Mouse (Mus musculus) cerebellum, postnatal 4 days (tissue): ENCODE measurements around the gene Dpy30.
A peak's percentile ranks its signal among the peaks of the same experiment; 100 is the strongest.

Source experiments
- DNase-seq, 2 experiments: peaks; one replicate each; pipeline ENCODE4 v3.0.0; 2022; ENCODE audit warnings: low spot score in 2 of 2, mixed read lengths in 1 of 2

Gene Dpy30

GRCm38 (mm10) chr17:74294426-74295025 is 29.2 kb downstream of the Dpy30 start:
- DNase-seq = peak; percentile 48 to 59

GRCm38 (mm10) chr17:74293687-74294425 is 29.9 kb downstream of the Dpy30 start:
- no peak for DNase-seq

GRCm38 (mm10) chr17:74291640-74292361 is 31.9 kb downstream of the Dpy30 start:
- DNase-seq = no peak

GRCm38 (mm10) chr17:74290869-74291268 is 32.9 kb downstream of the Dpy30 start:
- no peak for DNase-seq

- no peak for DNase-seq
These were observed 33.5 kb downstream of the Dpy30 start for GRCm38 (mm10) chr17:74290198-74290597.

GRCm38 (mm10) chr17:74288626-74289025 is 35.1 kb downstream of the Dpy30 start:
- no peak for DNase-seq

- DNase-seq = no peak
These were observed 37.5 kb downstream of the Dpy30 start for GRCm38 (mm10) chr17:74286140-74286730.

GRCm38 (mm10) chr17:74285730-74286129 is 38.0 kb downstream of the Dpy30 start:
- no peak for DNase-seq

GRCm38 (mm10) chr17:74284397-74285115 is 39.2 kb downstream of the Dpy30 start:
- DNase-seq = no peak

- DNase-seq = no peak
These were observed 41.7 kb downstream of the Dpy30 start for GRCm38 (mm10) chr17:74282024-74282423.

- DNase-seq = no peak
These were observed 44.5 kb downstream of the Dpy30 start for GRCm38 (mm10) chr17:74278966-74279869.

- no peak for DNase-seq
These were observed 49.3 kb downstream of the Dpy30 start for GRCm38 (mm10) chr17:74274471-74274870.

GRCm38 (mm10) chr17:74272683-74273205 is 51.0 kb downstream of the Dpy30 start:
- no peak for DNase-seq

GRCm38 (mm10) chr17:74271541-74272268 is 52.0 kb downstream of the Dpy30 start:
- no peak for DNase-seq

GRCm38 (mm10) chr17:74270205-74270604 is 53.5 kb downstream of the Dpy30 start:
- no peak for DNase-seq

- no peak for DNase-seq
These were observed 56.1 kb downstream of the Dpy30 start for GRCm38 (mm10) chr17:74267415-74268180.

GRCm38 (mm10) chr17:74265636-74266035 is 58.1 kb downstream of the Dpy30 start:
- no peak for DNase-seq

- no peak for DNase-seq
These were observed 58.6 kb downstream of the Dpy30 start for GRCm38 (mm10) chr17:74265156-74265505.
